Mouse (Mus musculus): Measurements from ENCODE around the gene Usp45.
"Not testable (repeated sequence)": the region's sequence is repeated elsewhere in the genome, so short reads cannot be mapped to it uniquely, and the experiment has no call there.

The Usp45 gene

GRCm38 (mm10) chr4:21766863-21767304 is at the start of gene Usp45, which contains the start of gene Tstd3:
Gene Usp45 (plus strand): TSS chr4:21767156.
Gene Tstd3 (minus strand): TSS chr4:21767212.
- DNase-seq (ENCODE audit: low read depth, low spot score) = peak; percentile 90

GRCm38 (mm10) chr4:21722752-21723334 is 44.1 kb upstream of the Usp45 start:
- no peak for DNase-seq (ENCODE audit: low read depth, low spot score)

- DNase-seq (ENCODE audit: low read depth, low spot score) = peak; percentile 90
Observed at GRCm38 (mm10) chr4:21726912-21727614, 39.9 kb upstream of the Usp45 start.

- peak; percentile 98 for DNase-seq (ENCODE audit: low read depth, low spot score)
Observed at GRCm38 (mm10) chr4:21727615-21728165, 39.3 kb upstream of the Usp45 start, which contains the start of gene Ccnc. Gene Ccnc (plus strand): TSS chr4:21727701.

GRCm38 (mm10) chr4:21739169-21739568 is 27.8 kb upstream of the Usp45 start:
- DNase-seq (ENCODE audit: low read depth, low spot score) = peak; percentile 29

- DNase-seq (ENCODE audit: low read depth, low spot score) = not testable (repeated sequence)
Observed at GRCm38 (mm10) chr4:21744142-21744541, 22.8 kb upstream of the Usp45 start.

- no peak for DNase-seq (ENCODE audit: low read depth, low spot score)
Observed at GRCm38 (mm10) chr4:21745723-21746122, 21.2 kb upstream of the Usp45 start.

- no peak for DNase-seq (ENCODE audit: low read depth, low spot score)
Observed at GRCm38 (mm10) chr4:21755123-21755789, 11.7 kb upstream of the Usp45 start.

GRCm38 (mm10) chr4:21758860-21759259 is 8.1 kb upstream of the Usp45 start:
- no peak for DNase-seq (ENCODE audit: low read depth, low spot score)

- peak; percentile 27 for DNase-seq (ENCODE audit: low read depth, low spot score)
Observed at GRCm38 (mm10) chr4:21761416-21762160, 5.4 kb upstream of the Usp45 start.

GRCm38 (mm10) chr4:21763827-21764226 is 3.1 kb upstream of the Usp45 start:
- no peak for DNase-seq (ENCODE audit: low read depth, low spot score)

GRCm38 (mm10) chr4:21766171-21766862 is 639 bp upstream of the Usp45 start:
- DNase-seq (ENCODE audit: low read depth, low spot score) = peak; percentile 36

- no peak for DNase-seq (ENCODE audit: low read depth, low spot score)
Observed at GRCm38 (mm10) chr4:21771064-21771463, 4.1 kb downstream of the Usp45 start.

- DNase-seq (ENCODE audit: low read depth, low spot score) = no peak
Observed at GRCm38 (mm10) chr4:21772306-21772705, 5.3 kb downstream of the Usp45 start.

GRCm38 (mm10) chr4:21776091-21776945 is 9.4 kb downstream of the Usp45 start:
- peak; percentile 97 for DNase-seq (ENCODE audit: low read depth, low spot score)

- peak; percentile 12 for DNase-seq (ENCODE audit: low read depth, low spot score)
Observed at GRCm38 (mm10) chr4:21776946-21777265, 9.9 kb downstream of the Usp45 start.

- no peak for DNase-seq (ENCODE audit: low read depth, low spot score)
Observed at GRCm38 (mm10) chr4:21780816-21781726, 14.1 kb downstream of the Usp45 start.

- DNase-seq (ENCODE audit: low read depth, low spot score) = no peak
Observed at GRCm38 (mm10) chr4:21786268-21786667, 19.3 kb downstream of the Usp45 start.

GRCm38 (mm10) chr4:21788903-21789302 is 21.9 kb downstream of the Usp45 start:
- DNase-seq (ENCODE audit: low read depth, low spot score) = no peak

Data from brain, adult 2 months (tissue).